Mouse (Mus musculus): ENCODE measurements around the gene Zmat5. TPM values are rescaled to one million over a fixed set of nuclear protein-coding genes. Genes with fewer than 3 reads are reported as not detected.

Zmat5 gene
- polyA plus RNA-seq, 1 experiment from 2014 or later = 78.9 TPM

DNA sequence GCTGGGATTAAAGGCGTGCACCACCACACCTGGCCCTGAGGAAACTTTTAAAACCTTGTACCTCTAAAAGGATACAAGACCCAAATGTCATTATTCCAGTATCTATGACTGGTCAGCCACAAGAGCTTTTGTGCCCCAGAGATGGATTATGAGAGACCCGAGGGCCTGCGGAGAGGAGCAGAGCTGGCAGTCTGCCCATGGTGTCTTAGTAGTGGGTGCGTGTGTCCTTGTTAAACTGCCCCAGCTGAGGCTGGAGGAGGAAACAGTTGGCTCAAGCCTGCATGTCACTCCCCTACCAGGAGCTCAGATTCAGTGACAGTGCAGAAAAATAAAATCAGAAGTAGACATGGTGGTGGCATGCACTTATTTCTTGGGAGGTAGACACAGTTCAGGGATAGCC lies 19.4 kb upstream of the Zmat5 start:
- peaks cover 8% of the 10 kb centered on the region; the same call in 1 of the 2 replicates for H3K36me3 ChIP-seq (ENCODE audit: control insufficient read depth, insufficient read depth, low read length)
- H3K4me3 ChIP-seq (ENCODE audit: low read depth, low read length) = no peak overlapping the region
- no peak for ATAC-seq (ENCODE audit: insufficient number of reproducible peaks, low FRiP score, low TSS enrichment, low read depth)
- 94% methylated on average over 4 of the region's 4 CpGs for WGBS
- peaks cover 2% of the 10 kb centered on the region; the same call in 1 of the 2 replicates for H3K4me1 ChIP-seq (ENCODE audit: control insufficient read depth, insufficient read depth, low read length)
- H3K27me3 ChIP-seq (ENCODE audit: control insufficient read depth, insufficient read depth, low read length) = no peaks in the 10 kb centered on the region
- H3K4me2 ChIP-seq (ENCODE audit: low read depth, severe bottlenecking) = no peak overlapping the region
- H3K27ac ChIP-seq (replicated peaks; ENCODE audit: low read depth, low read length) = no peak overlapping the region
- no peak overlapping the region for H3K9ac ChIP-seq (ENCODE audit: low read length)
- no peaks in the 10 kb centered on the region for H3K9me3 ChIP-seq (ENCODE audit: control insufficient read depth, low read length)
- DNase-seq (ENCODE audit: low spot score) = no peak

GRCm38 (mm10) chr11:4685510-4685909 lies 19.0 kb upstream of the Zmat5 start:
- no peak for ATAC-seq (ENCODE audit: insufficient number of reproducible peaks, low FRiP score, low TSS enrichment, low read depth)

GRCm38 (mm10) chr11:4687027-4687426 lies 17.5 kb upstream of the Zmat5 start:
- Histone ChIP-seq H3K9me3 (ENCODE audit: control insufficient read depth, low read length) (no peaks in the 10 kb centered on the region), H3K9ac (ENCODE audit: low read length) (no peak overlapping the region), H3K36me3 (ENCODE audit: control insufficient read depth, insufficient read depth, low read length) (peaks cover 3% of the 10 kb centered on the region; the same call in 1 of the 2 replicates), H3K27me3 (ENCODE audit: control insufficient read depth, insufficient read depth, low read length) (no peaks in the 10 kb centered on the region), H3K4me3 (ENCODE audit: low read depth, low read length) (no peak overlapping the region), H3K27ac (replicated peaks; ENCODE audit: low read depth, low read length) (no peak overlapping the region), H3K4me2 (ENCODE audit: low read depth, severe bottlenecking) (no peak overlapping the region), H3K4me1 (ENCODE audit: control insufficient read depth, insufficient read depth, low read length) (no peaks in the 10 kb centered on the region)
- WGBS = 61% methylated on average over 3 of the region's 3 CpGs
- ATAC-seq (ENCODE audit: insufficient number of reproducible peaks, low FRiP score, low TSS enrichment, low read depth) (no peak), DNase-seq (ENCODE audit: low spot score) (no peak)

More at GRCm38 (mm10) chr11:4685510-4685909, 19.0 kb upstream of the Zmat5 start:
- no peak for DNase-seq (ENCODE audit: low spot score)
- Histone ChIP-seq H3K36me3 (ENCODE audit: control insufficient read depth, insufficient read depth, low read length) (peaks cover 8% of the 10 kb centered on the region; the same call in 1 of the 2 replicates), H3K9ac (ENCODE audit: low read length) (no peak overlapping the region), H3K27ac (replicated peaks; ENCODE audit: low read depth, low read length) (no peak overlapping the region), H3K4me1 (ENCODE audit: control insufficient read depth, insufficient read depth, low read length) (no peaks in the 10 kb centered on the region), H3K4me3 (ENCODE audit: low read depth, low read length) (no peak overlapping the region), H3K27me3 (ENCODE audit: control insufficient read depth, insufficient read depth, low read length) (no peaks in the 10 kb centered on the region), H3K4me2 (ENCODE audit: low read depth, severe bottlenecking) (no peak overlapping the region), H3K9me3 (ENCODE audit: control insufficient read depth, low read length) (no peaks in the 10 kb centered on the region)
- WGBS = 77% methylated on average over 5 of the region's 5 CpGs

DNA sequence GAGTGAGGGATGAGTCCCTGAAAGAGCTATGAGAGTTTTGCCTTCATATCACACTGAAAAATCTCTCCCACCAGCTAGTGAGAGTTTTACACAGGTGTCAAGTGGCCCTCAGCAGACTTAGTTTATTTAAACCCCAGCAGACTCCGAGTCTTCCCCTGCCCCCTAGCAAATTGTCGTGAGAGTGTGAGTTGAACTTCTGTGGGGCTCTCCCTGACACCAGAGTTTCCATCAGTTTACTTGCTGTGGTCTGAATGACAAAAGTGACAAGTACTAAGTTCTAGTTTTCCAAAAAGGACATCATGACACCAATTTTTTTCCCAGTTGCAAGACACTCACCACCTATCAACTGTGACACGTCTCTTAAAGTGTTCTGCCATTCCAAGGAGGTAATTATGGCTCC lies 16.6 kb upstream of the Zmat5 start:
- Histone ChIP-seq H3K4me3 (ENCODE audit: low read depth, low read length) (no peak overlapping the region), H3K27ac (replicated peaks; ENCODE audit: low read depth, low read length) (no peak overlapping the region), H3K9me3 (ENCODE audit: control insufficient read depth, low read length) (no peaks in the 10 kb centered on the region), H3K27me3 (ENCODE audit: control insufficient read depth, insufficient read depth, low read length) (no peaks in the 10 kb centered on the region), H3K4me1 (ENCODE audit: control insufficient read depth, insufficient read depth, low read length) (no peaks in the 10 kb centered on the region), H3K36me3 (ENCODE audit: control insufficient read depth, insufficient read depth, low read length) (peaks cover 3% of the 10 kb centered on the region; the same call in 1 of the 2 replicates), H3K4me2 (ENCODE audit: low read depth, severe bottlenecking) (no peak overlapping the region), H3K9ac (ENCODE audit: low read length) (no peak overlapping the region)
- whole genome bisulfite sequencing = 29% methylated on average over 3 of the region's 3 CpGs
- DNase-seq (ENCODE audit: low spot score) = no peak
- no peak for ATAC-seq (ENCODE audit: insufficient number of reproducible peaks, low FRiP score, low TSS enrichment, low read depth)

DNA sequence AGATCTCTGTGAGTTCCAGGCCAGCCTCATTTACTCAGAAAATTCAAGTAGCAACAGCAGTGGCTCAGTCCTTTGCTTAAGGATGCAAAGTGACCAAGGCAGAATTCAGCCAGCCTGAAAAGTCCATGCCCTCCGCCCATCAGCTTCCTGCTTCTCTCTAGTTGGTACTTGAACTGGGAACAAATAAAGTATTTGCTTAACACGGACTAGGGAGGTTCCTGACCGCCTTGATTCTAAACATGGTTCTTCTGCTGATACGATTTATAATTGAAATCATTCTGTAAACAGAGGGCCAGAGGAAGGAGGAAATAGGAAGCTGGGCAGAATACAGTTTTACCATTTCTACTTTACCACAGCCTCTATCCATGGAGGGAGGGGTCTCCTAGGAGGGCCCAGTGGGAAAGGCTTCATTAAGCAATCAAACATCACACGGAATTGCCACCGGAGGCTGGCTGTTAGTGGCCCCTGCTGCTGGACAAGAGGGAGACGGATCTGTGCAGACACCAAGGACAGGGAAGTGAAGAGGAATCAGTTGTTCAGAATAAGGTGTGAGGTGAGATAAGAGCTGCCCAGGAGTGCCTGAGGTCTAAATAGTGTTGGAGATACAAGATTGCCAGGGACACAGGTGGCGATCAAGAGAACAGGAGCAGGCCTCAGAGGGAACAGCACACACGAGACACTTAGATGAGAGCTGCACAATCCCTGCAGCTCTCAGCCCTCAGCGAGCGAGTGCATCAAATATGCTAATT lies 15.7 kb upstream of the Zmat5 start:
- Histone ChIP-seq H3K36me3 (ENCODE audit: control insufficient read depth, insufficient read depth, low read length) (no peaks in the 10 kb centered on the region), H3K27ac (replicated peaks; ENCODE audit: low read depth, low read length) (no peak overlapping the region), H3K4me3 (ENCODE audit: low read depth, low read length) (no peak overlapping the region), H3K27me3 (ENCODE audit: control insufficient read depth, insufficient read depth, low read length) (no peaks in the 10 kb centered on the region), H3K4me2 (ENCODE audit: low read depth, severe bottlenecking) (no peak overlapping the region), H3K9ac (ENCODE audit: low read length) (no peak overlapping the region), H3K9me3 (ENCODE audit: control insufficient read depth, low read length) (no peaks in the 10 kb centered on the region), H3K4me1 (ENCODE audit: control insufficient read depth, insufficient read depth, low read length) (no peaks in the 10 kb centered on the region)
- no peak for DNase-seq (ENCODE audit: low spot score)
- ATAC-seq (ENCODE audit: insufficient number of reproducible peaks, low FRiP score, low TSS enrichment, low read depth) = no peak
- WGBS = 59% methylated on average over 11 of the region's 11 CpGs

DNA sequence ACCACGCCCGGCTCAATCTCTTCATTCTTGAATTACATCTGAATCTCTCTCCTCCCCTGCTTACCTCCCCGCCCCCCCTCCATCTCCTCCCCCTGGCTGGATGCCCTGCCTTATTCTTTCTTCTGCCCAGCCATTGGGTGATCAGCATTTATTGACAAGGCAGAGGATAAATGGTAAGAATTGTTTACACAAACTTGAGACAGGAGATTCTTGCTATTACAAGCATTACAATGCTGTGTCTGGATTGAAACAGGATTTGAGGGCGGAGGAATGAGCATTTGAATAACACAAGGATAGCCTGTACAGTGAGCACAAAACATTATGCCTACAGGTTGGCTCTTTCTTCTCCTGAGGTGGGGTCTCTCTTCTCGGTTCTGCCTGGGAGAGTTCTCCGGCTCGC lies 14.1 kb upstream of the Zmat5 start:
- H3K27ac ChIP-seq (replicated peaks; ENCODE audit: low read depth, low read length) = no peak overlapping the region
- no peak overlapping the region for H3K4me3 ChIP-seq (ENCODE audit: low read depth, low read length)
- ATAC-seq (ENCODE audit: insufficient number of reproducible peaks, low FRiP score, low TSS enrichment, low read depth) (no peak), DNase-seq (ENCODE audit: low spot score) (no peak)
- H3K4me1 ChIP-seq (ENCODE audit: control insufficient read depth, insufficient read depth, low read length) = no peaks in the 10 kb centered on the region
- WGBS = 88% methylated on average over 7 of the region's 7 CpGs
- H3K36me3 ChIP-seq (ENCODE audit: control insufficient read depth, insufficient read depth, low read length) = no peaks in the 10 kb centered on the region
- no peaks in the 10 kb centered on the region for H3K9me3 ChIP-seq (ENCODE audit: control insufficient read depth, low read length)
- no peak overlapping the region for H3K4me2 ChIP-seq (ENCODE audit: low read depth, severe bottlenecking)
- no peak overlapping the region for H3K9ac ChIP-seq (ENCODE audit: low read length)
- H3K27me3 ChIP-seq (ENCODE audit: control insufficient read depth, insufficient read depth, low read length) = no peaks in the 10 kb centered on the region

- no peak for DNase-seq (ENCODE audit: low spot score)
- WGBS = 64% methylated on average over 10 of the region's 10 CpGs
- H3K4me2 ChIP-seq (ENCODE audit: low read depth, severe bottlenecking) = no peak overlapping the region
- no peaks in the 10 kb centered on the region for H3K9me3 ChIP-seq (ENCODE audit: control insufficient read depth, low read length)
- H3K36me3 ChIP-seq (ENCODE audit: control insufficient read depth, insufficient read depth, low read length) = no peaks in the 10 kb centered on the region
- no peak overlapping the region for H3K27ac ChIP-seq (replicated peaks; ENCODE audit: low read depth, low read length)
- H3K4me3 ChIP-seq (ENCODE audit: low read depth, low read length) = no peak overlapping the region
- no peaks in the 10 kb centered on the region for H3K4me1 ChIP-seq (ENCODE audit: control insufficient read depth, insufficient read depth, low read length)
- H3K9ac ChIP-seq (ENCODE audit: low read length) = no peak overlapping the region
- no peak for ATAC-seq (ENCODE audit: insufficient number of reproducible peaks, low FRiP score, low TSS enrichment, low read depth)
- H3K27me3 ChIP-seq (ENCODE audit: control insufficient read depth, insufficient read depth, low read length) = no peaks in the 10 kb centered on the region
Observed at GRCm38 (mm10) chr11:4691213-4691612, 13.3 kb upstream of the Zmat5 start.

DNA sequence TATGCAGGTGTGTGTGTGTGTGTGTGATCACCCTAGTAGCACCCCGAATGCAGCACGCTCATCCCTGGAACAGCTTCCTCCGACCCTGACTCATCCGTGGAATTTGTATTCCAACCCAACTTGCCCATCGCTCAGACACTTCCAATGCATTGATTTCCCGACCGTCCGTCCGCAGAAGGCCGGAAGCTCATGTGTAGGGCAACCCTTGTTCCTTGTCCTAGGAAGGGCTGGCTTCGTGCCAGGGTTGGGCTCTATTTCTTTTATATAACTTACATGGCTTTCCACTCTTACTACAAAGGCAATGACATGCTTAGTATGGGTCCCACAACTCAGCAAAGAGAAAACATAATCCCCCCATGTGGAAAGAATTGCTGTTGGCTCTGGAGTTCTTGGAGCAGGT lies 12.3 kb upstream of the Zmat5 start:
- Histone ChIP-seq H3K4me1 (ENCODE audit: control insufficient read depth, insufficient read depth, low read length) (no peaks in the 10 kb centered on the region), H3K27me3 (ENCODE audit: control insufficient read depth, insufficient read depth, low read length) (no peaks in the 10 kb centered on the region), H3K4me3 (ENCODE audit: low read depth, low read length) (no peak overlapping the region), H3K27ac (replicated peaks; ENCODE audit: low read depth, low read length) (no peak overlapping the region), H3K36me3 (ENCODE audit: control insufficient read depth, insufficient read depth, low read length) (no peaks in the 10 kb centered on the region), H3K9ac (ENCODE audit: low read length) (no peak overlapping the region), H3K4me2 (ENCODE audit: low read depth, severe bottlenecking) (no peak overlapping the region), H3K9me3 (ENCODE audit: control insufficient read depth, low read length) (no peaks in the 10 kb centered on the region)
- ATAC-seq (ENCODE audit: insufficient number of reproducible peaks, low FRiP score, low TSS enrichment, low read depth) (no peak), DNase-seq (ENCODE audit: low spot score) (no peak)
- 92% methylated on average over 11 of the region's 11 CpGs for WGBS
